ENCODE assay signal across 17 mouse cellular contexts in genomic region chr10:93760429-93760828, GRCm38 (mm10).
"Had no signal": no experiment of that assay in that cellular context is flagged by ENCODE, and none has a peak within 500 bp of the region (broad histone marks: within the 10 kb centered on the region; RNA-seq: fewer than 3 reads in every experiment).

No protein-coding gene starts in this region.

- DNase-seq: kidney, adult 18-20 months; kidney, postnatal 10 days; liver; liver, embryonic 13.5 days; liver, postnatal 0 days; lung, postnatal 14 days; thymus, adult 18-20 months; thymus, postnatal 14 days had no signal

- ATAC-seq: liver, postnatal 0 days; midbrain, embryonic 16.5 days had no signal

- H3K27me3 ChIP-seq: intestine, embryonic 15.5 days; limb, embryonic 12.5 days; liver, embryonic 13.5 days; lung, embryonic 15.5 days had no signal

- H3K4me1 ChIP-seq: intestine, embryonic 15.5 days; limb, embryonic 12.5 days; lung, embryonic 15.5 days; neural tube, embryonic 13.5 days had no signal

- H3K36me3 ChIP-seq: intestine, embryonic 15.5 days; limb, embryonic 12.5 days; liver, embryonic 13.5 days; lung, embryonic 15.5 days; neural tube, embryonic 13.5 days had no signal

- H3K9ac ChIP-seq: intestine, embryonic 15.5 days; limb, embryonic 12.5 days; liver, embryonic 13.5 days; liver, postnatal 0 days; lung, embryonic 15.5 days; neural tube, embryonic 13.5 days had no signal

- H3K4me2 ChIP-seq: intestine, embryonic 15.5 days; limb, embryonic 12.5 days; liver, embryonic 13.5 days; lung, embryonic 15.5 days; midbrain, embryonic 11.5 days; neural tube, embryonic 13.5 days had no signal

- H3K27ac ChIP-seq: intestine, embryonic 15.5 days; limb, embryonic 12.5 days; liver, embryonic 13.5 days; lung, embryonic 15.5 days; macrophage; neural tube, embryonic 13.5 days; stomach, postnatal 0 days had no signal

- H3K4me3 ChIP-seq: intestine, embryonic 15.5 days; limb, embryonic 12.5 days; liver, embryonic 13.5 days; lung, embryonic 15.5 days; megakaryocyte, embryonic 14.5 days; neural tube, embryonic 13.5 days had no signal

- H3K9me3 ChIP-seq: intestine, embryonic 15.5 days; limb, embryonic 12.5 days; liver, embryonic 13.5 days; lung, embryonic 15.5 days; megakaryocyte, embryonic 14.5 days; neural tube, embryonic 13.5 days had no signal
